Mouse (Mus musculus): ENCODE measurements around the gene Dctpp1. TPM values are rescaled to one million over a fixed set of nuclear protein-coding genes. Genes with fewer than 3 reads are reported as not detected.

Gene Dctpp1
- total and polyA plus RNA-seq, 2 experiments from 2014 or later, result 90.8 to 138 TPM

GRCm38 (mm10) chr7:127270666-127271065 is 10.2 kb upstream of the Dctpp1 start:
- DNase-seq (no peak), ATAC-seq (no peak)
- Histone ChIP-seq H3K27me3 (ENCODE audit: insufficient read depth, low read length) (no peaks in the 10 kb centered on the region), H3K36me3 (ENCODE audit: insufficient read depth) (peaks cover 18% of the 10 kb centered on the region; the same call in 1 of the 2 replicates), H3K4me1 (ENCODE audit: insufficient read depth) (peaks cover 4% of the 10 kb centered on the region; the same call in 1 of the 2 replicates), H3K27ac (ENCODE audit: low read depth, low read length) (no peak overlapping the region), H3K4me2 (ENCODE audit: low read depth) (no peak overlapping the region), H3K9me3 (ENCODE audit: low read length) (0 out of 2 replicates have a peak, but pooled peaks cover 4% of the 10 kb centered on the region), H3K9ac (no peak overlapping the region), H3K4me3 (ENCODE audit: low read depth, low read length) (no peak overlapping the region)
- TF ChIP-seq CTCF (IDR thresholded peaks at IDR 0.05; ENCODE audit: low read depth), result no peak
- 96% methylated on average over 5 of the region's 5 CpGs for WGBS

GRCm38 (mm10) chr7:127270256-127270655 is 9.7 kb upstream of the Dctpp1 start:
- ATAC-seq (no peak), DNase-seq (no peak)
- no peak for TF ChIP-seq CTCF (IDR thresholded peaks at IDR 0.05; ENCODE audit: low read depth)
- H3K4me2 ChIP-seq (ENCODE audit: low read depth), result no peak overlapping the region
- H3K27me3 ChIP-seq (ENCODE audit: insufficient read depth, low read length), result no peaks in the 10 kb centered on the region
- peaks cover 18% of the 10 kb centered on the region; the same call in 1 of the 2 replicates for H3K36me3 ChIP-seq (ENCODE audit: insufficient read depth)
- 0 out of 2 replicates have a peak, but pooled peaks cover 4% of the 10 kb centered on the region for H3K9me3 ChIP-seq (ENCODE audit: low read length)
- no peak overlapping the region for H3K27ac ChIP-seq (ENCODE audit: low read depth, low read length)
- WGBS, result 92% methylated on average over 2 of the region's 2 CpGs
- no peak overlapping the region for H3K9ac ChIP-seq
- H3K4me1 ChIP-seq (ENCODE audit: insufficient read depth), result peaks cover 4% of the 10 kb centered on the region; the same call in 1 of the 2 replicates
- no peak overlapping the region for H3K4me3 ChIP-seq (ENCODE audit: low read depth, low read length)

- DNase-seq (no peak), ATAC-seq (no peak)
- H3K4me1 ChIP-seq (ENCODE audit: insufficient read depth), result peaks cover 3% of the 10 kb centered on the region; the same call in 1 of the 2 replicates
- H3K4me3 ChIP-seq (ENCODE audit: low read depth, low read length), result no peak overlapping the region
- no peak overlapping the region for H3K9ac ChIP-seq
- no peaks in the 10 kb centered on the region for H3K27me3 ChIP-seq (ENCODE audit: insufficient read depth, low read length)
- WGBS, result 91% methylated on average over 3 of the region's 3 CpGs
- TF ChIP-seq CTCF (IDR thresholded peaks at IDR 0.05; ENCODE audit: low read depth), result no peak
- no peak overlapping the region for H3K27ac ChIP-seq (ENCODE audit: low read depth, low read length)
- 0 out of 2 replicates have a peak, but pooled peaks cover 3% of the 10 kb centered on the region for H3K9me3 ChIP-seq (ENCODE audit: low read length)
- H3K4me2 ChIP-seq (ENCODE audit: low read depth), result no peak overlapping the region
- 0 out of 2 replicates have a peak, but pooled peaks cover 3% of the 10 kb centered on the region for H3K36me3 ChIP-seq (ENCODE audit: insufficient read depth)
Measured at GRCm38 (mm10) chr7:127263526-127263925, 3.0 kb upstream of the Dctpp1 start.

- H3K9me3 ChIP-seq (ENCODE audit: low read length), result no peaks in the 10 kb centered on the region
- no peaks in the 10 kb centered on the region for H3K36me3 ChIP-seq (ENCODE audit: insufficient read depth)
- WGBS, result 81% methylated on average over 10 of the region's 10 CpGs
- peaks cover 3% of the 10 kb centered on the region; the same call in 1 of the 2 replicates for H3K4me1 ChIP-seq (ENCODE audit: insufficient read depth)
- ATAC-seq (no peak), DNase-seq (no peak)
- no peak overlapping the region for H3K4me2 ChIP-seq (ENCODE audit: low read depth)
- H3K27ac ChIP-seq (ENCODE audit: low read depth, low read length), result no peak overlapping the region
- no peak overlapping the region for H3K4me3 ChIP-seq (ENCODE audit: low read depth, low read length)
- H3K27me3 ChIP-seq (ENCODE audit: insufficient read depth, low read length), result no peaks in the 10 kb centered on the region
- H3K9ac ChIP-seq, result no peak overlapping the region
- TF ChIP-seq CTCF (IDR thresholded peaks at IDR 0.05; ENCODE audit: low read depth), result no peak
Measured at GRCm38 (mm10) chr7:127262218-127262961, 1.9 kb upstream of the Dctpp1 start.

- no peak overlapping the region for H3K4me3 ChIP-seq (ENCODE audit: low read depth, low read length)
Measured at GRCm38 (mm10) chr7:127259186-127259905, 1.2 kb downstream of the Dctpp1 start.

GRCm38 (mm10) chr7:127256518-127256917 is 4.0 kb downstream of the Dctpp1 start:
- H3K27me3 ChIP-seq (ENCODE audit: insufficient read depth, low read length), result no peaks in the 10 kb centered on the region
- WGBS, result 84% methylated on average over 5 of the region's 5 CpGs
- peaks cover 3% of the 10 kb centered on the region; the same call in 1 of the 2 replicates for H3K4me1 ChIP-seq (ENCODE audit: insufficient read depth)
- no peak overlapping the region for H3K27ac ChIP-seq (ENCODE audit: low read depth, low read length)
- no peaks in the 10 kb centered on the region for H3K9me3 ChIP-seq (ENCODE audit: low read length)
- H3K4me2 ChIP-seq (ENCODE audit: low read depth), result no peak overlapping the region
- no peaks in the 10 kb centered on the region for H3K36me3 ChIP-seq (ENCODE audit: insufficient read depth)
- no peak for ATAC-seq
- no peak for TF ChIP-seq CTCF (IDR thresholded peaks at IDR 0.05; ENCODE audit: low read depth)
- no peak overlapping the region for H3K9ac ChIP-seq
- no peak overlapping the region for H3K4me3 ChIP-seq (ENCODE audit: low read depth, low read length)
- no peak for DNase-seq

More at GRCm38 (mm10) chr7:127259186-127259905, 1.2 kb downstream of the Dctpp1 start:
- Histone ChIP-seq H3K4me1 (ENCODE audit: insufficient read depth) (peaks cover 3% of the 10 kb centered on the region; the same call in 1 of the 2 replicates), H3K27ac (ENCODE audit: low read depth, low read length) (no peak overlapping the region), H3K36me3 (ENCODE audit: insufficient read depth) (no peaks in the 10 kb centered on the region), H3K9ac (peak overlapping the region; percentile 58; the same call in 1 of the 2 replicates), H3K4me2 (ENCODE audit: low read depth) (peak overlapping the region; percentile 78), H3K9me3 (ENCODE audit: low read length) (no peaks in the 10 kb centered on the region), H3K27me3 (ENCODE audit: insufficient read depth, low read length) (no peaks in the 10 kb centered on the region)
- TF ChIP-seq CTCF (IDR thresholded peaks at IDR 0.05; ENCODE audit: low read depth), result no peak
- WGBS, result 64% methylated on average over 8 of the region's 8 CpGs
- DNase-seq (no peak), ATAC-seq (no peak)

Data from forebrain, postnatal 0 days (tissue).